Mouse (Mus musculus): ENCODE measurements at regions not wholly inside any gene's neighbourhood (a gene's known extent, or its start where the extent isn't known, plus 50 kb on each side); places are given as distances from the start of the nearest gene placed in this dataset.

DNA sequence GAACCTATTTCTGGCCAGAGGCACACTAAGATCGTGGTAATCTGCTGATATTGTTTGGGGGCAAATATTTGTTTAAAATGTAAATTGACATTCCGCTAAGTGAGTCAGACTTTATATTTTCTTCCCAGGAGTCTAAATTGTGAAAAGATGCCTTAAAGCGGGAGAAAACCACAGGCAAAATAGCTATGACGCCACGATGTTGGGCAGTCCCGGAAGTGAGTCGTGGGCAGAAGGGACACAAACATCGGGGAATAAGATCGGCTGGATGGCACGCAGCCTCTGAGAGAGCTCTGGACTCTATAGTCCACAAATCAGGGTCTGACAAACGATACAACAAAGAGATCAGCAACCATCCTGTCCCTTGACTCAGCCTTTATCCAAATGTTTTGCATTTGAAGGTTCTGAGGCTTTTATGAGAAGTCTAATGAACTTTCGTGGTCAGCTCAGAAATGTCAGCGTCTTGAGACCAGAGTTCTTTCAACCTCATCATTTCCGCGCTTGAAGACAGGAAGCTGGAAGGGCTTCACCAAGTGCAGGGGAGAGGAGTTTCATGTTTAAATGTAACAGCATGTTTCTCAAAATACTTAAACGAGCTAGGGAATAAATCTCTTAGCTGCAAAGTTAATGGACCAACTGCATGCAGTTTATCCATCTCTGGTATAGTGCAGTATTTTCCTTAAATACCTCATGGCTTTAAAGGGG, 472.2 kb upstream of the Intu start:
- H3K27me3 ChIP-seq (ENCODE audit: control insufficient read depth, insufficient read depth, low read length): no peaks in the 10 kb centered on the region
- no peak overlapping the region for H3K27ac ChIP-seq (replicated peaks; ENCODE audit: low read depth, low read length)
- H3K4me3 ChIP-seq (replicated peaks; ENCODE audit: low read length): no peak overlapping the region
- no peak for ATAC-seq (ENCODE audit: low FRiP score, low read depth)
- 54% methylated on average over 16 of the region's 16 CpGs for WGBS
- peak; percentile 36 for DNase-seq (ENCODE audit: low spot score)
- TF ChIP-seq POLR2A (IDR thresholded peaks at IDR 0.05; ENCODE audit: borderline replicate concordance, extremely low read depth, insufficient read depth, insufficient read length): no peak
- no peaks in the 10 kb centered on the region for H3K4me1 ChIP-seq (ENCODE audit: control insufficient read depth, insufficient read depth, low read length)
- 0 out of 2 replicates have a peak overlapping the region, but pooled peaks have one; percentile 20 for H3K4me2 ChIP-seq (replicated peaks; ENCODE audit: low read depth, low read length, severe bottlenecking)
- no peaks in the 10 kb centered on the region for H3K36me3 ChIP-seq (ENCODE audit: control insufficient read depth, insufficient read depth, low read length)
- no peaks in the 10 kb centered on the region for H3K9me3 ChIP-seq (ENCODE audit: control insufficient read depth, low read length)
- H3K9ac ChIP-seq (ENCODE audit: low read depth, low read length, severe bottlenecking): no peak overlapping the region

DNA sequence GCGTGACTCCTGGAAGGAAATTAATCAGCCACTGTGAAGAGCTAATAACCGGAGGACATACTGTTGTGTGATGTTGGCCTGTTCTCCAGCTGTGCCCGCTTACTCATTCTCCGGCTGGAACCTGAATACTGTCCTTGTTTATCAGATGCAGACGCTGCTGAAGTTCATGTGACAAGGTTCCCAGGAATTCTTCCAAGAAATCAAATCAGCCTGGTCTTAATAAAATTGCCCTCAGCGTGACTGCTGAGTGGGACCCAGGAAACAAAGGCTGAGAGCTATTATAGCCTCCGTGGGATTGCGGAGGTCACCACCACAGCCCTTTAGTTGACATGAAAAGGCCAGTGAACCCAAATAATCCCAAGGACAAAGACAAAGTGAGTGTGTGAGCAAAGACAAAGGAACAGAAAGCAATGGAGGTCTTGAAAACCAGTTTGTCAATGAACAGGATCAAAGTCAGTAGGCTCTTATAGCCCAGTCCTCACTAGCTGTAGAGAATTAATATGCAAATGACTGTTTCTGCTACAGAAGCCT, 460.9 kb upstream of the Intu start:
- Histone ChIP-seq H3K4me1 (ENCODE audit: control insufficient read depth, insufficient read depth, low read length) (no peaks in the 10 kb centered on the region), H3K4me3 (replicated peaks; ENCODE audit: low read length) (no peak overlapping the region), H3K36me3 (ENCODE audit: control insufficient read depth, insufficient read depth, low read length) (no peaks in the 10 kb centered on the region), H3K4me2 (replicated peaks; ENCODE audit: low read depth, low read length, severe bottlenecking) (no peak overlapping the region), H3K9me3 (ENCODE audit: control insufficient read depth, low read length) (no peaks in the 10 kb centered on the region), H3K27ac (replicated peaks; ENCODE audit: low read depth, low read length) (no peak overlapping the region), H3K9ac (ENCODE audit: low read depth, low read length, severe bottlenecking) (no peak overlapping the region), H3K27me3 (ENCODE audit: control insufficient read depth, insufficient read depth, low read length) (no peaks in the 10 kb centered on the region)
- TF ChIP-seq POLR2A (IDR thresholded peaks at IDR 0.05; ENCODE audit: borderline replicate concordance, extremely low read depth, insufficient read depth, insufficient read length): no peak
- ATAC-seq (ENCODE audit: low FRiP score, low read depth) (no peak), DNase-seq (ENCODE audit: low spot score) (no peak)
- 50% methylated on average over 8 of the region's 8 CpGs for WGBS

DNA sequence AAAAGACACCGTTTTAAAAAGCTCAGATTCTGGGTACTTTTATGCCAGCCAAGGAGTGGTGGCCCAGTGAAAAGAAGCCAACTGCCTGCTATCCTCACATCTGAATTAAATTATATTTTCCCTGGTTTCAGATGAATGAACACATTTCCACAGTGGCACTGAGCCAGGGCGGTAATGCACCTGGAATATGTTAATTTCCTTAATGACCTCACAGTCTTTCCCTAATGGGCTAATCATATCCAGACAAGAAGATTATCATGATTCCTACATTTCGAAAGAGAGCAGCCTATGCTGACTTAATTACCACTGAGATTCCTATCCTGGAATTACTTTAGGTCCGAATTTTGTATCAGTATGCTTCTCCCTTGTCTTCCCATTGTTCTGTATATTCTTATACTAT, 454.3 kb upstream of the Intu start:
- no peak for TF ChIP-seq POLR2A (IDR thresholded peaks at IDR 0.05; ENCODE audit: borderline replicate concordance, extremely low read depth, insufficient read depth, insufficient read length)
- DNase-seq (ENCODE audit: low spot score): peak; percentile 34
- H3K27ac ChIP-seq (replicated peaks; ENCODE audit: low read depth, low read length): no peak overlapping the region

DNA sequence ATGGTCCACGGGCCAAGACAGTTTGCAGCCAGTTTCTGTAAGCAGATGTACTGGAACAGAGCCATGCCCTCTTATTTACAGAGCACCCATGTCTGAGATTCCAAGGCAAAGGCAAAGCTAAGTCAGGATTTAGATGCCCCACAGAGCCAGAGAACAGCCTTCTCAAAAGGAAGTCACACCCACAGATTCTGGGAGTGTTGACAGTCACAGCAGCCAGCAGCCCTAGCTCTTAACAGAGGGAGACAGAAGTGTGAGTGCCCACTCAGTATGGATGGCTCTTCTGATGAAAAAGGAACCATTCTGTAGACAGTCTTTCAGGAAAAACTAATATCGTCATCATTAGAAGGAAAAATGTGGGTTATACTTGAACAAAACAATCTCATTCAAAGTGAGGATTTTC, 446.0 kb upstream of the Intu start:
- Histone ChIP-seq H3K4me3 (replicated peaks; ENCODE audit: low read length) (no peak overlapping the region), H3K9ac (ENCODE audit: low read depth, low read length, severe bottlenecking) (no peak overlapping the region), H3K27me3 (ENCODE audit: control insufficient read depth, insufficient read depth, low read length) (no peaks in the 10 kb centered on the region), H3K36me3 (ENCODE audit: control insufficient read depth, insufficient read depth, low read length) (no peaks in the 10 kb centered on the region), H3K4me2 (replicated peaks; ENCODE audit: low read depth, low read length, severe bottlenecking) (no peak overlapping the region), H3K4me1 (ENCODE audit: control insufficient read depth, insufficient read depth, low read length) (peaks cover 5% of the 10 kb centered on the region; the same call in 1 of the 2 replicates), H3K9me3 (ENCODE audit: control insufficient read depth, low read length) (no peaks in the 10 kb centered on the region), H3K27ac (replicated peaks; ENCODE audit: low read depth, low read length) (no peak overlapping the region)
- no peak for TF ChIP-seq POLR2A (IDR thresholded peaks at IDR 0.05; ENCODE audit: borderline replicate concordance, extremely low read depth, insufficient read depth, insufficient read length)
- WGBS: 76% methylated on average over 2 of the region's 2 CpGs
- no peak for DNase-seq (ENCODE audit: low spot score)
- ATAC-seq (ENCODE audit: low FRiP score, low read depth): no peak

More for the DNA sequence above, 454.3 kb upstream of the Intu start:
- Histone ChIP-seq H3K36me3 (ENCODE audit: control insufficient read depth, insufficient read depth, low read length) (no peaks in the 10 kb centered on the region), H3K4me2 (replicated peaks; ENCODE audit: low read depth, low read length, severe bottlenecking) (no peak overlapping the region), H3K4me3 (replicated peaks; ENCODE audit: low read length) (no peak overlapping the region), H3K9ac (ENCODE audit: low read depth, low read length, severe bottlenecking) (no peak overlapping the region), H3K9me3 (ENCODE audit: control insufficient read depth, low read length) (no peaks in the 10 kb centered on the region), H3K27me3 (ENCODE audit: control insufficient read depth, insufficient read depth, low read length) (no peaks in the 10 kb centered on the region), H3K4me1 (ENCODE audit: control insufficient read depth, insufficient read depth, low read length) (peaks cover 16% of the 10 kb centered on the region)
- ATAC-seq (ENCODE audit: low FRiP score, low read depth): no peak
- WGBS: 37% methylated on average over 4 of the region's 4 CpGs

DNA sequence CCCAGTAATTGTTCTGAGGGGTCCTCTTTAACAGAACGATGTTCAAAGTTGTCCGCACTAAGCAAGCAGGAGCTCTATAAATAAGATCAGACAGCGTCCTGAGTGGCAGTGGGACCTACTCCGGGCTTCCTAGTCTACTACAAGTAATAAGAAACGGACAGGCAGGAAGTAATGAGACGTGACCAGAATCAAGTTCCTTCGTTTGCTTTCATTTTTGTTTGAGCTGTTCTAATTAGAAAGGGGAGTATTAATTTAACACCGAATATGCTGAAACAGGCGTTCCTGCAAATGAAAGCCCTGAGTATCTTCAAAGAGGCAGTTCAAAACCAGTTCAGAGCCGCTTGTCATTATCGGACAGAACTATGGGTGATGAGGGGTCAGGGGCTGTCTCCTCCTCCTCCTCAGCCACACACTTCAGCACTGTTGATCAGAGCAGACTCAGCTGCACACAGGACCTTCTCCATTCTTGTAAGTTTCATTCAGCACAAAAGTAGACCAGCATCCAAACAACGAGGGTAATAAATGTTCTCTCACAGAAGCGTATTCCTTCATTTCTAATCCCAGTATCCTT, 439.2 kb upstream of the Intu start:
- DNase-seq (ENCODE audit: low spot score): no peak
- Histone ChIP-seq H3K27ac (replicated peaks; ENCODE audit: low read depth, low read length) (no peak overlapping the region), H3K27me3 (ENCODE audit: control insufficient read depth, insufficient read depth, low read length) (no peaks in the 10 kb centered on the region), H3K9ac (ENCODE audit: low read depth, low read length, severe bottlenecking) (no peak overlapping the region), H3K9me3 (ENCODE audit: control insufficient read depth, low read length) (no peaks in the 10 kb centered on the region), H3K4me3 (replicated peaks; ENCODE audit: low read length) (no peak overlapping the region), H3K4me2 (replicated peaks; ENCODE audit: low read depth, low read length, severe bottlenecking) (no peak overlapping the region), H3K4me1 (ENCODE audit: control insufficient read depth, insufficient read depth, low read length) (0 out of 2 replicates have a peak, but pooled peaks cover under 1% of the 10 kb centered on the region), H3K36me3 (ENCODE audit: control insufficient read depth, insufficient read depth, low read length) (no peaks in the 10 kb centered on the region)
- no peak for TF ChIP-seq POLR2A (IDR thresholded peaks at IDR 0.05; ENCODE audit: borderline replicate concordance, extremely low read depth, insufficient read depth, insufficient read length)
- WGBS: 65% methylated on average over 13 of the region's 13 CpGs
- ATAC-seq (ENCODE audit: low FRiP score, low read depth): no peak
